Mouse (Mus musculus) thymus, adult 2 months (tissue): ENCODE results near the gene Ackr3. TPM values are rescaled to one million over a fixed set of nuclear protein-coding genes. Genes with fewer than 3 reads are reported as not detected.

Source experiments
- DNase-seq: peaks from one replicate; pipeline ENCODE4 v3.0.0; 2021
- H3K27ac ChIP-seq: fragments of 200-500 bp; 2 replicates; pipeline ENCODE4 v1.5.1; 2012; ENCODE audit warnings: low read length, control low read depth; ENCODE audit not compliant: control insufficient read depth, insufficient read depth
- H3K27me3 ChIP-seq: fragments of 200-500 bp; 2 replicates; pipeline ENCODE4 v1.6.1; 2012; ENCODE audit warnings: mild to moderate bottlenecking, low read length, moderate library complexity, mixed read lengths; ENCODE audit not compliant: control insufficient read depth, insufficient read depth
- H3K36me3 ChIP-seq: fragments of 200-500 bp; 2 replicates; pipeline ENCODE4 v1.6.1; 2012; ENCODE audit warnings: mild to moderate bottlenecking, low read length, moderate library complexity; ENCODE audit not compliant: control insufficient read depth, insufficient read depth
- H3K4me1 ChIP-seq: fragments of 200-500 bp; replicated peaks from 2 replicates; pipeline ENCODE4 v1.6.1; 2012; ENCODE audit warnings: low read length; ENCODE audit not compliant: control insufficient read depth, insufficient read depth
- H3K4me3 ChIP-seq: fragments of 200-500 bp; 2 replicates; pipeline ENCODE4 v1.5.1; 2012; ENCODE audit warnings: mild to moderate bottlenecking, low read length, control low read depth, moderate library complexity; ENCODE audit not compliant: control insufficient read depth, insufficient read depth
- CTCF ChIP-seq: fragments of 200-500 bp; IDR thresholded peaks from 2 replicates; pipeline ENCODE4 v1.5.1; 2012; ENCODE audit warnings: mild to moderate bottlenecking, control low read depth, low read length, moderate library complexity, borderline replicate concordance; ENCODE audit not compliant: control insufficient read depth, poor library complexity, insufficient read depth; ENCODE audit errors: extremely low read depth
- POLR2A ChIP-seq: fragments of 200-500 bp; IDR thresholded peaks from 2 replicates; pipeline ENCODE4 v1.6.1; 2012; ENCODE audit warnings: mild to moderate bottlenecking, low read length, control low read depth, moderate library complexity; ENCODE audit not compliant: control insufficient read depth, poor library complexity, insufficient read depth; ENCODE audit errors: extremely low read depth
- WGBS: fragments of 180-500 bp; shearing (Covaris S2); methylation state at CpG from one replicate; pipeline ENCODE4 v1.1.7; 2018; 5-methylcytosine and 5-hydroxymethylcytosine counted together
- polyA plus RNA-seq: library from polyadenylated mRNA; depleted of rRNA; stranded (reverse); fragments of >200 nt; gene quantifications from 2 replicates; pipeline ENCODE4 v1.2.3, GENCODE M21; 2012; rRNA removed

Gene Ackr3
- polyA plus RNA-seq, 1 experiment = 24.7 TPM

DNA sequence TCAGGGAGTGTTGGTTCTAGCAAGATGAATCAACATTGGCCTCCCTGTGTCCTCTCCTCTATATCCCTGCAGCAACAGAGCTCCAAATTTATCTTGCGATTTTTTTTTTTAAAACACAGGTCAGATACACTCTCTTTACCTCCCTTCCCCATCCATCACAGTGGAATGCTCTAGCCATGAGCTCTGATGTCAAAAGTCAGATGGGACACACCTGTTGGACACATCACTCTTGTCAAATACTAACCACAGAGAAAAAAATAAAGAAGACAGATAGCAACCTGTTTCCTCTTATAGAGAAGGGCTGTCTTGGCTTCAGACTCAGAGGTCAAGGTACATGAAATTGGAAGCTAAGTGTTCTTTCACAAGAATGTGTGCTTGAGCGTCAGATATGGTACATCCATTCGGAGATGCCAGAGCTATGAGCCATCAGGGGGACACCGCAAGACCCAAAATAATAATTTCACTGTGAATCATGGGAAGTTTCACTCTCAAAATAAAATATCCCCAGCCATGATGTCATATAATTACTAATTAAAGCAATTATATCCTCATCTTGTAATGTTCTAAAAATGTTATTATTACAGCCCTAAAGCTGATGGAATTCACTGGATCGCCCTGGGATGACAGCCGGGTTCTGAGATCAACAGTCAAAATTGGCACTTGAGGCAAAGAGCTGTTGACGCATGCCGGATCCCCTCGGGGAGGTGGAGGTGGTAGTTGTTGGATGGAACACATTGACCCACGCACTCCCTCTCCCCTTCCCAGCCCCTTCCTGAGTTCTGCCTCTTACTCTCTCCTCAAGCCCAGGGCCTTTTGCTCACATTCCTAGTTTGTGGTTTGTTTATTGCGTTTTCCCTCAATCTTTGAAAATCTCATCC lies 57.2 kb downstream of the Ackr3 start:
- no peak overlapping the region for H3K27ac ChIP-seq
- TF ChIP-seq CTCF = no peak
- no peak for TF ChIP-seq POLR2A
- no peaks in the 10 kb centered on the region for H3K4me1 ChIP-seq
- no peaks in the 10 kb centered on the region for H3K27me3 ChIP-seq
- no peak for DNase-seq
- no peak overlapping the region for H3K4me3 ChIP-seq
- 91% methylated on average over 11 of the region's 11 CpGs for WGBS
- H3K36me3 ChIP-seq = no peaks in the 10 kb centered on the region

DNA sequence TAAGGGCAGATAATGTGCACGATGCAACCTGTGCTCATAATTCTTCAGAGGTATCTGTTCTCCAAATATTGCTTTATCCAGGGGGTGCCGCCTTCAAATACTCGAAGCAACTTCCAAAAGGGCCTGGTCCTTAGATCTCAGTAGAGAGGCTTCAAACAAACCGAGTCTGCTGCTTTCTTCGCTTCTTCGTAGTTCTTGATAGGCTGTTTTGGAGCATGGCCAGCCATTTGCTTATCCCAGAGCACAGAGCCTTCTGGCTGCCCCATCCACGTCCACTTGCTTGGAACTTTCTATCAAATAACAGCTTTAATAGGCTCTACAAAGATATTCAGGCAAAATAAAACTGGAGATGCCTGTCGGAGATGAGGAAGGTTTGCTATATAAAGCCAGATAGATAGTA lies 58.6 kb downstream of the Ackr3 start:
- Histone ChIP-seq H3K36me3 (no peaks in the 10 kb centered on the region), H3K27ac (no peak overlapping the region), H3K4me3 (no peak overlapping the region), H3K4me1 (no peaks in the 10 kb centered on the region), H3K27me3 (no peaks in the 10 kb centered on the region)
- no peak for TF ChIP-seq POLR2A
- no peak for TF ChIP-seq CTCF
- 88% methylated on average over 8 of the region's 8 CpGs for WGBS
- no peak for DNase-seq

Other genes with a start within 250 kb of the Ackr3 start
- gene Asb18, start 189.3 kb upstream of the Ackr3 start, polyA plus RNA-seq = 0.17 and 2.2 TPM in 2 replicates
- 0.14 TPM in 1 of 2 replicates, not detected in the other for gene Iqca, start 50.6 kb upstream of the Ackr3 start, polyA plus RNA-seq